Mouse (Mus musculus) hindlimb bud, embryonic 11.5 days (tissue): ENCODE data around the gene Anxa6.

Source experiments
- DNase-seq: peaks from one replicate; pipeline ENCODE4 v3.0.0-alpha.2; 2012; ENCODE audit warnings: low read depth, low spot score; ENCODE audit errors: extremely low spot score

The Anxa6 gene

DNA sequence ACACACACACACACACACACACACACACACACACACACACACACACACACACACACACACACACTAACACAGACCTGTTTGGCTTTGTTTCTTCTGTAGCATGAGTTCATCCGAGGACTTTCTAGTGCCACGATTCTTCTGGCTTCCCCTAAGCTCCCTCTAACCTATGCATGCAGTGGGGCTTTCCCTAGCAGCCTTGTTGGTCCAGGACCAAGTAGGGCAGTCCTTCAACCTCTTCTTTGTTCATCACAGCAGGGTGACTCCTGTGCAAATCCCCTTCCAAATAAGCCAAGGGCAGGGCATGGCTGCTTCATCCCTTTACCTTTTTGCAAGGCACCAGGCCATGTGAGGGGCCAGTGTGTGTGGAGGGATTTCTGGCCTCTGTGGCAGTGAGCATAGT is 34.5 kb downstream of the Anxa6 start:
- no peak for DNase-seq

- DNase-seq = peak; percentile 24
Observed at GRCm38 (mm10) chr11:54998284-54998683, 35.0 kb downstream of the Anxa6 start.

- DNase-seq = no peak
Observed at GRCm38 (mm10) chr11:54996176-54996575, 37.1 kb downstream of the Anxa6 start.

- DNase-seq = no peak
Observed at GRCm38 (mm10) chr11:54989920-54990319, 43.3 kb downstream of the Anxa6 start.

DNA sequence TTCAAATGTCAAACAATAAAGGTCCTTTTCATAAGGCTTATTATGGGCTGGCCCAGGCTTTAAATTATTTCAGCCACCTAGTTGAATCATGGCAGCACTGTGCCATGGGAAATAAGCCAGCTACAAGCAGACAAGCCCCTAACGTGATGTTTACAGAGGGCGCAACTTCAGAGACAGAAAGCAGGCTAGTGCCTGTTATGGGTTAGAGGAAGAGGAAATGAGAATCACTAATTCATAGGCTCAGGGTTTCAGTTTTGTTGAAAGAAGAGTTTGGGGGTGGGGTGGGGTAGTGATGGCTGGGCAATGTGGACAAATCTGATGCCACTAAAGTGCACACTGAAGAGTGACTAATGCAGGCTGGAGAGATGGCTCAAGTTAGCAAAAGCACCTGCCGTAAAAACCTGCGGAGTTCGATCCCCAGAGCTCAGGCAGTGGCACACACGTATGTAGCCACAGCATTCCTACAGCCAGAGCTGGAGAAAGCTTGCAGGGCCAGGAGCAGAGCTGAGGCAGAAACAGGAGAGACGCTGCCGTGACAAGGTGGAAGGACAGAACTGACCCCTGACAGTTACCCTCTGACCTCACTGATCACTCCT is 44.4 kb downstream of the Anxa6 start:
- no peak for DNase-seq

- DNase-seq = no peak
Observed at GRCm38 (mm10) chr11:54987974-54988373, 45.3 kb downstream of the Anxa6 start.

- DNase-seq = no peak
Observed at GRCm38 (mm10) chr11:54985086-54985485, 48.2 kb downstream of the Anxa6 start.

- no peak for DNase-seq
Observed at GRCm38 (mm10) chr11:54984581-54984980, 48.7 kb downstream of the Anxa6 start.

- peak; percentile 47 for DNase-seq
Observed at GRCm38 (mm10) chr11:54984085-54984484, 49.2 kb downstream of the Anxa6 start.

GRCm38 (mm10) chr11:54982520-54982919 is 50.7 kb downstream of the Anxa6 start:
- DNase-seq = no peak

DNA sequence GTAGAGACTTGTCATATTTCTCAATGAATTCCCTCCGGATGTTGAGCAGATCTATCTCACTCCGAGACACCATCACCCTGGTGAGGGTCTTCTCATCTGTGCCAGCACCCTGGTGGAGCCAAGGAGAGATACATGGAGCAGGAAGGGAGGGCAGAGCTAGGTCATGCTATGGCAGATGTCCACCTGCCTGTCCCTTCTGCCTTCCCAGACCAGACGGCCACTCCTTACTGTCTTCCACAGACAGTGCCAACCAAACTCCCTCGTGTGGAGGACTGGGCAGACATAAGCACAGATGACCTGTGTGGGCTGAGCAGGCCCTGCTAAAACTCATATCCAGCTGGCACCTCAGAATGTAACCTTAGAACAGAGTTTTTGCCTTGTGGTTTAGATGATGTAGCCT is 51.6 kb downstream of the Anxa6 start:
- DNase-seq = no peak

- DNase-seq = no peak
Observed at GRCm38 (mm10) chr11:54977385-54977937, 55.8 kb downstream of the Anxa6 start.

GRCm38 (mm10) chr11:54976351-54976750 is 56.9 kb downstream of the Anxa6 start:
- no peak for DNase-seq

GRCm38 (mm10) chr11:54975756-54976155 is 57.5 kb downstream of the Anxa6 start:
- DNase-seq = no peak

DNA sequence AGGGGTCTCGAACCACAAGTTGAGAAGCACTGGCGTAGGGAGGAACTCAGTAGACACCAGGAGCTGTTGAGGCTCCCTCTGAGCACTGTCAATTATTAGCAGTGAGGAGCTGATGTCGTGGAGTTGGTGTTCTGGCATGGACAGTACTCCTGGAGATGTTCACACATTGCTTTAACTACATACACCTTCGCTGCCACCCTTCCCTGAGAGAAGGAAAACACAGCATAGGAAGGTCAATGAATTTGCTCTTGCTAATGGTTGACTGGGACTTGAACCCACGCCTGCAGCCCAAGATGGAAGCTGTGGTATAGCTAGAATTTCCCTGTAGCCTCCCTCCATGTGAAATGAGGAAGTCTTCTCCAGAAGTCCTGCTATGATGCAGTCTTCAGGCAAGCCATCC is 57.9 kb downstream of the Anxa6 start:
- no peak for DNase-seq

DNA sequence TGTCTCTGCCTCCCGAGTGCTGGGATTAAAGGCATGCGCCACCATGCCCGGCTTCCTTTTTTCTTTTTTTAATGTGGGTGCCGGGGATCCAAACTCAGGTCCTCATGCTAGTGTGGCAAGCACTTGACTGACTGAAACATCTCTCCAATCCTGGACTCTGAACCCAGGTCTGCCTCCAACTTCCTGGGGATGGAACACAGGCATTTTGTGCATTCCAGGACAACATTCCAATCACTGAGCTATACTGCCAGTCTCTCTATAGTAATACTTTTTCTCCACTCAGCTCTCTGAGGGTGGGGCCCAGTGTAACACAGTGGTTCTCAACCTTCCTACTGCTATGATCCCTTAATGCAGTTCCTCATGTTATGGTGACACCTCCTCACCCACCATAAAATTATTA is 58.6 kb downstream of the Anxa6 start:
- no peak for DNase-seq

- DNase-seq = no peak
Observed at GRCm38 (mm10) chr11:54973481-54974212, 59.6 kb downstream of the Anxa6 start.

DNA sequence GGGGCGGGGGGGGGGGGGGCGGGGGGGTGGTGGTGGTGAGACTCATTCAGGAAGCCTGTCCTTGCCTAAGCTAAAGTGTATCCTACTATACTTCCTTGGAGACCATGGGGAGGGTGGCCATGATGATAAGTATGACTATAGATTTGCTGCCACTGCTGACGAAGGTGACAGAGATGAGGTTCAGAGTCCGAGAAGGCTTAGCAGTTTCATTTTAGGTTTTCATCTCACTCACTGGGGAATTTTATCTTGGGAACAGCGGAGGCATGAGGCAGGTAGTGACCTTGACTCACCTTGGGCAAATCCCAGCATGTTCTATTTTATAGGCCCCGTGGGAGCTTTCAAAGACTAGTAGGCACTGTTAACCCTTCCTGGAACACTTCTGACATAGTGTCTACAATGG is 60.5 kb downstream of the Anxa6 start:
- DNase-seq = no peak

DNA sequence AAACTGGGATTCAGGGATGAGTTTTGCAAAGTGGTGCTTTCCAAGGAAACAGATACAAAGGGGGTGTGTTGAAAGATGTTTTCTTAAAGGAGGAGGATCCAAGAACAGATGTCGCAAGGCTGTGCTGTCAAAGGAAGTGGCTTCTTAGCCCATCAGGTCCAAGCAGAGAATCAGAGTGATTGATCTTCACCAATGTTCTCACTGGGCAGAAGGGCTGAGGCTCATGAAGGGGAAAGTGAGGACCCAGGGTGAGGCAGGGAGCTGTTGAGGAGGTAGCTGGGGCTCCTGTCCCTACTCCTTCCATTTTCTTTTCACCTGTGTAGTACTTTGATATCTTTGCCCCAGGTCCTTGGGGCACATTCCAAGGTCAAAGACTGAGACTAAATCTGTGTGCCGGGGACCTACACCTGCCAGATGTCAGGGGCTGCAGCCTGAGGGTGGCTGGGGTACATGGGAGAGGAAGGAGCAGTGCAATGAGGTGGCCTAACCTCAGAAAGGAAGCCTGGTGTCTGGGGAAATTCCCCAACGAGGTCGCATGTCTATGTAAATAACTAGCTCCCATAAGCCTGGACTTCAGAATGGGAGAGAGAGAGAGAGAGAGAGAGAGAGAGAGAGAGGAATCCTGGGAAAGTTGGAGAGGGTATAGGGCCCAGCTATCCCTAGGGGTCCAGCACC is 61.1 kb downstream of the Anxa6 start:
- DNase-seq = no peak

- DNase-seq = no peak
Observed at GRCm38 (mm10) chr11:54971365-54972048, 61.7 kb downstream of the Anxa6 start.

DNA sequence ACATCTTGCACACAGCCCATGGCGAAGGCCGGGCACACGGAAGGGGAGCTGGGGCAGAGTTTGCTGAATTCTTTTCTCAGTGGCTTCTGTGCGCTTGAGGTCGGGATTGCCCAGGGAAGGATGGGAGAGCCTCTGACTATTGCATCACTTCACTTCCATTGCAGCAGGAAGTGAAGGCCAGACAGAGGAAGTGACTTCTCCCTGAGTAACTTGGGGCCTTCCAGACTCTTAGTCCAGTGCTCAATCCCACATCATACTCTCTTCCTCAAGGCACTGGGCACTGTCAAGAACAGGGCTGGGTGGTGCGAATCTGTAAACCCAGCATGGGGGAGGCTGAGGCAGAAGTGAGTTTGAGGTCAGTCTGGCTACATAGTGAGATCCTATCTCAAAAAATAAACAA is 68.0 kb downstream of the Anxa6 start:
- no peak for DNase-seq
